In genomic region chr2:102674582-102674981, GRCm38 (mm10) we compare ENCODE assay signal across 17 mouse cellular contexts. TPM values are rescaled to one million over a fixed set of nuclear protein-coding genes. Genes with fewer than 3 reads are reported as not detected.
A peak's percentile ranks its signal among the peaks of the same experiment; 100 is the strongest.
DNase-seq lines count a peak whose midpoint lies in the region; ATAC-seq and TF ChIP-seq lines count a peak whose summit lies in the region.
"Had no signal": no experiment of that assay in that cellular context is flagged by ENCODE, and none has a peak within 500 bp of the region (broad histone marks: within the 10 kb centered on the region; RNA-seq: fewer than 3 reads in every experiment).

No protein-coding gene starts in this region.

- H3K36me3 ChIP-seq in hindbrain, embryonic 16.5 days (ENCODE audit: control insufficient read depth, insufficient read depth, low read length), result no peaks in the 10 kb centered on the region
- H3K36me3 ChIP-seq in hindbrain, embryonic 12.5 days, result no peaks in the 10 kb centered on the region
- no peaks in the 10 kb centered on the region for H3K36me3 ChIP-seq in midbrain, postnatal 0 days (ENCODE audit: insufficient read depth, low read length)
- H3K36me3 ChIP-seq in midbrain, embryonic 14.5 days (ENCODE audit: control insufficient read depth, insufficient read depth, low read length), result no peaks in the 10 kb centered on the region
- H3K36me3 ChIP-seq: embryonic facial prominence, embryonic 15.5 days; forebrain, embryonic 10.5 days; intestine, embryonic 15.5 days; stomach, embryonic 15.5 days had no signal

- H3K4me3 ChIP-seq in hindbrain, embryonic 16.5 days (ENCODE audit: low read length), result no peak overlapping the region
- no peak overlapping the region for H3K4me3 ChIP-seq in hindbrain, embryonic 12.5 days
- H3K4me3 ChIP-seq in midbrain, postnatal 0 days (ENCODE audit: low read depth, low read length), result no peak overlapping the region
- H3K4me3 ChIP-seq in midbrain, embryonic 14.5 days (replicated peaks; ENCODE audit: low read depth, low read length), result no peak overlapping the region
- H3K4me3 ChIP-seq in embryonic fibroblast, embryonic 13.5 days (ENCODE audit: insufficient read depth, low read length), result no peak overlapping the region
- H3K4me3 ChIP-seq: embryonic facial prominence, embryonic 15.5 days; forebrain, embryonic 10.5 days; heart, adult 2 months; intestine, embryonic 15.5 days; stomach, embryonic 15.5 days had no signal

- WGBS in hindbrain, embryonic 16.5 days, result 45% methylated on average over 2 of the region's 2 CpGs
- 52% methylated on average over 2 of the region's 2 CpGs for WGBS in hindbrain, embryonic 12.5 days
- 38% methylated on average over 2 of the region's 2 CpGs for WGBS in midbrain, postnatal 0 days
- WGBS in midbrain, embryonic 14.5 days, result 50% methylated on average over 2 of the region's 2 CpGs

- no peak for TF ChIP-seq CTCF in midbrain, postnatal 0 days (IDR thresholded peaks at IDR 0.05)
- no peak for TF ChIP-seq CTCF in embryonic fibroblast, embryonic 13.5 days (IDR thresholded peaks at IDR 0.05; ENCODE audit: borderline replicate concordance, insufficient read depth, low read length)

- H3K4me1 ChIP-seq in hindbrain, embryonic 16.5 days (ENCODE audit: control insufficient read depth, insufficient read depth, low read depth, low read length), result peaks cover 9% of the 10 kb centered on the region
- H3K4me1 ChIP-seq in hindbrain, embryonic 12.5 days, result peaks cover 7% of the 10 kb centered on the region
- peaks cover 9% of the 10 kb centered on the region; the same call in 1 of the 2 replicates for H3K4me1 ChIP-seq in midbrain, postnatal 0 days (ENCODE audit: insufficient read depth, low read length)
- 0 out of 2 replicates have a peak, but pooled peaks cover 3% of the 10 kb centered on the region for H3K4me1 ChIP-seq in midbrain, embryonic 14.5 days (ENCODE audit: control insufficient read depth, insufficient read depth, low read length)
- H3K4me1 ChIP-seq in embryonic fibroblast, embryonic 13.5 days (ENCODE audit: control insufficient read depth, insufficient read depth, low read length), result no peaks in the 10 kb centered on the region
- H3K4me1 ChIP-seq: intestine, embryonic 15.5 days; stomach, embryonic 15.5 days had no signal

- no peaks in the 10 kb centered on the region for H3K27me3 ChIP-seq in hindbrain, embryonic 16.5 days (replicated peaks; ENCODE audit: control insufficient read depth, insufficient read depth, low read length)
- no peaks in the 10 kb centered on the region for H3K27me3 ChIP-seq in hindbrain, embryonic 12.5 days
- H3K27me3 ChIP-seq in midbrain, postnatal 0 days (ENCODE audit: insufficient read depth, low read length), result no peaks in the 10 kb centered on the region
- H3K27me3 ChIP-seq in midbrain, embryonic 14.5 days (ENCODE audit: control insufficient read depth, insufficient read depth, low read length), result no peaks in the 10 kb centered on the region
- H3K27me3 ChIP-seq: embryonic facial prominence, embryonic 15.5 days; intestine, embryonic 15.5 days; stomach, embryonic 15.5 days had no signal

- H3K4me2 ChIP-seq in hindbrain, embryonic 16.5 days (ENCODE audit: low read length), result no peak overlapping the region
- no peak overlapping the region for H3K4me2 ChIP-seq in hindbrain, embryonic 12.5 days (replicated peaks)
- H3K4me2 ChIP-seq in midbrain, postnatal 0 days (ENCODE audit: low read depth, low read length, poor library complexity, severe bottlenecking), result no peak overlapping the region
- no peak overlapping the region for H3K4me2 ChIP-seq in midbrain, embryonic 14.5 days (ENCODE audit: low read length)
- H3K4me2 ChIP-seq: embryonic facial prominence, embryonic 15.5 days; intestine, embryonic 15.5 days; stomach, embryonic 15.5 days had no signal

- no peaks in the 10 kb centered on the region for H3K9me3 ChIP-seq in hindbrain, embryonic 16.5 days (ENCODE audit: control insufficient read depth, low read length)
- H3K9me3 ChIP-seq in hindbrain, embryonic 12.5 days (replicated peaks), result no peaks in the 10 kb centered on the region
- no peaks in the 10 kb centered on the region for H3K9me3 ChIP-seq in midbrain, postnatal 0 days (ENCODE audit: low read length)
- no peaks in the 10 kb centered on the region for H3K9me3 ChIP-seq in midbrain, embryonic 14.5 days (ENCODE audit: control insufficient read depth, low read length)
- H3K9me3 ChIP-seq: embryonic facial prominence, embryonic 15.5 days; forebrain, embryonic 10.5 days; intestine, embryonic 15.5 days; stomach, embryonic 15.5 days had no signal

- TF ChIP-seq POLR2A in embryonic fibroblast, embryonic 13.5 days (IDR thresholded peaks at IDR 0.05; ENCODE audit: low read depth, low read length), result no peak

- no peak for DNase-seq in midbrain, postnatal 0 days (ENCODE audit: low spot score)
- no peak for DNase-seq in midbrain, embryonic 14.5 days
- DNase-seq in frontal cortex, postnatal 25 days (ENCODE audit: low spot score in 2 of 2), result no peak
- no peak for DNase-seq in frontal cortex, postnatal 14 days (ENCODE audit: low spot score in 2 of 2)
- DNase-seq: layer of hippocampus, adult 9-11 months had no signal

- peak overlapping the region; percentile 44; the same call in 1 of the 2 replicates for H3K27ac ChIP-seq in hindbrain, embryonic 16.5 days (ENCODE audit: low read depth, low read length)
- H3K27ac ChIP-seq in hindbrain, embryonic 12.5 days, result no peak overlapping the region
- peak overlapping the region; percentile 26; the same call in 1 of the 2 replicates for H3K27ac ChIP-seq in midbrain, postnatal 0 days (ENCODE audit: low read depth, low read length)
- H3K27ac ChIP-seq in midbrain, embryonic 14.5 days (replicated peaks; ENCODE audit: low read depth, low read length), result no peak overlapping the region
- 0 out of 2 replicates have a peak overlapping the region, but pooled peaks have one; percentile 13 for H3K27ac ChIP-seq in embryonic fibroblast, embryonic 13.5 days (ENCODE audit: insufficient read depth, low read length)
- H3K27ac ChIP-seq: embryonic facial prominence, embryonic 15.5 days; forebrain, embryonic 10.5 days; heart, adult 2 months; intestine, embryonic 15.5 days; stomach, embryonic 15.5 days had no signal

- no peak overlapping the region for H3K9ac ChIP-seq in hindbrain, embryonic 16.5 days (ENCODE audit: low read depth, low read length)
- no peak overlapping the region for H3K9ac ChIP-seq in hindbrain, embryonic 12.5 days
- no peak overlapping the region for H3K9ac ChIP-seq in midbrain, postnatal 0 days (replicated peaks; ENCODE audit: low read length, poor library complexity, severe bottlenecking)
- H3K9ac ChIP-seq in midbrain, embryonic 14.5 days (replicated peaks; ENCODE audit: low read length), result no peak overlapping the region
- H3K9ac ChIP-seq: embryonic facial prominence, embryonic 15.5 days; intestine, embryonic 15.5 days; liver, postnatal 0 days; stomach, embryonic 15.5 days had no signal

- no peak for ATAC-seq in hindbrain, embryonic 16.5 days
- ATAC-seq in hindbrain, embryonic 12.5 days (ENCODE audit: low FRiP score), result no peak
- ATAC-seq in midbrain, postnatal 0 days (ENCODE audit: low FRiP score), result no peak
- no peak for ATAC-seq in midbrain, embryonic 14.5 days (ENCODE audit: low FRiP score, low TSS enrichment)
- ATAC-seq: intestine, embryonic 15.5 days; liver, postnatal 0 days had no signal

RNA-seq across cellular contexts. Expression of gene Slc1a2, which starts 16.1 kb away (rescaled TPM):
- polyA plus RNA-seq in hindbrain, embryonic 16.5 days (2015; fragmentation: Nextera tagmentation; extraction: Ambion mirVana), result 16.2 and 18.3 TPM in 2 replicates
- 15.3 and 17.4 TPM in 2 replicates for polyA plus RNA-seq in hindbrain, embryonic 12.5 days (2016; fragmentation: Nextera tagmentation; extraction: Ambion mirVana)
- total RNA-seq in midbrain, postnatal 0 days (2014; rRNA removed), result 97.1 and 102 TPM in 2 replicates
- polyA plus RNA-seq in midbrain, postnatal 0 days (2015; fragmentation: Nextera tagmentation; extraction: Ambion mirVana), result 13.4 and 15.7 TPM in 2 replicates
- polyA plus RNA-seq in midbrain, embryonic 14.5 days (2014; fragmentation: Nextera tagmentation; extraction: Ambion mirVana), result 22.3 and 24.0 TPM in 2 replicates
- 0.62 and 0.90 TPM in 2 replicates for polyA plus RNA-seq in embryonic fibroblast, embryonic 13.5 days (2011; ENCODE audit: insufficient read length, low read depth, missing spikeins)
- total RNA-seq: monocyte, adult 5-6 weeks; neutrophil, adult 5-6 weeks had no signal
- polyA plus RNA-seq: C2C12 had no signal

Comparison
In these comparisons a context has a peak if more than half of its experiments do, and no peak if none do; other contexts are left out.
1. H3K27ac ChIP-seq: peak in hindbrain, embryonic 16.5 days (single experiment), midbrain, postnatal 0 days (single experiment) and embryonic fibroblast, embryonic 13.5 days (single experiment); none in hindbrain, embryonic 12.5 days (single experiment) and midbrain, embryonic 14.5 days (single experiment).